Mouse (Mus musculus) gonadal fat pad, adult 2 months (tissue): ENCODE measurements at regions not wholly inside any gene's neighbourhood (a gene's known extent, or its start where the extent isn't known, plus 50 kb on each side); places are given as distances from the start of the nearest gene placed in this dataset.

Experiments used
- DNase-seq: peaks from one replicate; pipeline ENCODE4 v3.0.0-alpha.2; 2012; ENCODE audit warnings: low read depth

GRCm38 (mm10) chr8:80262911-80263310 lies 205.1 kb upstream of the Hhip start:
- no peak for DNase-seq

- no peak for DNase-seq
Observed at GRCm38 (mm10) chr8:80253541-80253940, 195.7 kb upstream of the Hhip start.

DNA sequence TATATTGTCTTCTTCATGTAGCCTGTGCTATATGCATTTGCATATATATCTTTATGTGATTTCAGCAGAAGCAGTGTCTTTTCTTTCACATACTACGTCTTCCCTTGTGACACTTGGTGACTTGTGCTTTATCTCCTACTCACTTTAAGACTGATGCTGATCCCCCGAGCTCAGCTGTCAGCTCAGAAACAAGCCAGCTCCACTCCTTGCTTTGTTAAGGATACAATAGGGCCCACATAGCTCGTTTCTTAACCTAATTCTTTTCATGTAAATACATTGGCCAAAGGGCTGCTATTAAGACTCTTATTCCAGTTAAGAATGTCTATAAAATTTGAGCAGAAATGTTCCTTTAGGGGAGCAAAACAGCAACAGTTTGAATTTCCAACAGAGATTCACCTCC lies 193.8 kb upstream of the Hhip start:
- no peak for DNase-seq

GRCm38 (mm10) chr8:80250305-80251161 lies 192.7 kb upstream of the Hhip start:
- no peak for DNase-seq

- DNase-seq = no peak
Observed at GRCm38 (mm10) chr8:80249762-80250161, 192.0 kb upstream of the Hhip start.

GRCm38 (mm10) chr8:80239879-80240278 lies 182.1 kb upstream of the Hhip start:
- DNase-seq = no peak

DNA sequence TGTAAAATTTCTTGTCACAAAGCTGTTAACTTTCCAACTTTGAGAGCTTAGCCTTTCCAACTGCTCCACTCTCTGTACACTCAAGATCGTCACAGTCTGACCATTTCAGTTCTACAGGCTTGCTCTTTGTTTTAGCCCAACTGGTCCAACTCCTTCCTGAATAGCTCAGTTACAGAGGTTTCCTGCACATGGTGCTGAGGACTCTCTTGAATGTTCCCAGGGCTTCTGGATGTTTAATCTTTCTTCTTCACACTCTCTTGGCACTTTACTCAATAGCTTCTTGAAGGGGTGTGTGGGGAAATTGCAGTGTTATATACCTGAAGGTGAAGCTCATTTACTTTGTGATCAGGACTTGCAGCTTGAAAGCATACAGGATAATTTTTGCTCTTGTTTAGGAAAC lies 152.6 kb upstream of the Hhip start:
- no peak for DNase-seq

GRCm38 (mm10) chr8:80204678-80205654 lies 147.2 kb upstream of the Hhip start:
- no peak for DNase-seq

DNA sequence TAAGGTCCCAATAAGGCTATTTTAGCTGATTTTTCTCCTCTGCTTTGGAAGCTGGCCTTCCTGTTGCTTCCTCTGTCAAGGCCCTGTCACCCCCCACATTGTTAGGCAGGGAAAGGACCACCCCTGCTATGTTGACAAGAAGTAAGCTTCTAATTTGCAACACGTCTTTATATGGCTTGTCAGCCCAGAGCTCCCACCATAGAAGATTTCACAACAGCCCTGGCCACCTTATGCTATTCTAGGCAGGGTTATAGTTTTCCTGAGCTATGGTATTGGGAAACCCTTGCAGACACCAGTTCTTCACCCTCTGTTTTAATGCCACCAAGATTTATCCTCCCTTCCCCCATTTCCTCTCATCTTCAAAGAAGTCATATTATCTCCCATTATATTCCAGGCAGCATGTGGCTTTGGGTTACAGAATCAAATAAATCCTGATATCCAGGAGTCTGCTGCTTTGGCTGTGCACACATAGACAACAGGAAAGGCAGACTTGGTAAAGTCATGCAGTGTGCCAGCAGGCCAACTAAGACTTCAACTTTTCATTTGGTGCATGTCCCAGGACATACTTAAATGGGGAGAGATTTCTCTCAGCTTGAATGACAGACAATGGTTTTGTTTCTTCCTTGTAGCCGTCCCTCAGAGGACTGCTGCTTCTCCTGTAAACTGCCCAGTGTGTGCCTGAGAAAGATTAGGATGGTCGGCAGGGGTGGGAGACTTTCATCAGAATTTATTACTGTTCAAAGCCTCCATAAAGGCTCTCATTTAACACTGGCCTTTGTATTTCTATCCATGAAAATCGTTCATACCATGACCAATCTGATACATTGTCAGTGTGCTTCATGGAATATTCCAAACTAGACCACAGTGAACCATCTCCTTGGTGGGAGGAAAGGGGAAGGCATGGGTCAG lies 146.2 kb upstream of the Hhip start:
- DNase-seq = no peak

DNA sequence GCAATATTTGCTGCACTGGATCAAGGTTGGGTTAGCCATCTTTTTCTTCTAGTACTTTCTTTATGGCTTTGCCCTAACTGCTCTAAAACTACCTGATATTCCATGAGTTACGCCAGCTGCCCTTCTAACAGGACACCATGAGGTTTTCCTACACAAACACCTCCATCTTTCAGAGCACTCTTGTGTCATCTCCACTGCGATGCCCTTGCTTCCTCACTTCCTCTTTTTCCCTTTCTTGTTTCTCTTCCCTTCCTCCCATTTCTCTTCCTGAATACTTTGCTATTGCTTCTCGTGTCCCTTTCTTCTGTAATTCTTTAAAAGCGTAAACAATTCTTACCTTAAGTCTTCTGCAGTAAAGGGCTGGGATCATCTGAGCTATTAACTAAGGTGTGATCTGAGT lies 139.9 kb upstream of the Hhip start:
- no peak for DNase-seq

- no peak for DNase-seq
Observed at GRCm38 (mm10) chr8:80190510-80190908, 132.7 kb upstream of the Hhip start.

GRCm38 (mm10) chr8:80189797-80190509 lies 132.1 kb upstream of the Hhip start:
- DNase-seq = no peak

GRCm38 (mm10) chr8:80185286-80185685 lies 127.5 kb upstream of the Hhip start:
- DNase-seq = no peak

- DNase-seq = no peak
Observed at GRCm38 (mm10) chr8:80168688-80169087, 110.9 kb upstream of the Hhip start.

DNA sequence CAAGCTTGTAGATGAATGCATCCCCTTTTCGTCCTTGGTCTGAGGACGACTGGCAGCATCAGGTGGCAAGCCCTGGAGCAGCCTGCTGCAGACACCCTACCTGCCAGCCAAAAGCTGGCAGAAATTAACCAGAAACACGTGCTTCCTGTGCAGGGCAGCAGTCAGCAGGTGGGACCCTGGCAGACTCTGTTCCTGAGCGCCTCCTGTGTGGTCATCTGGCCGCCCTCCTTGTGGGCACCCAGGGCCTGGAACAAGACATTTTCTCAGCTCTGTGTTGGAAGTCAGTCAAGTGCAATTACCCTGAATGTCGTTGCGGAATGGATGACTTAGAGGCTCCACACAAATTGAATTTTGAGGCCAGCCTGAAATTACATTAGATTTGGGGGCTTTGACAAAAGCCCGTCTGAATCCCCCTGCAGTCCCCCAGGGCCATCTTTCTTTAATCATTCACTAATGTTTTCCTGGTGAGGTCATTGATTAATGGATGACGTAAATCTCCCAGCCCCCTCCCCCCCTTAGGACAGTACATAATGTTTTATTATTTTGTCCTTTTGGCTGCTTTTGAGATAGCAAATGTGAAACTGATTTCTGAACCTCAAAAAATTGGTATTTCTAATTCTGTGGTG lies 91.8 kb upstream of the Hhip start:
- DNase-seq = no peak

- DNase-seq = no peak
Observed at GRCm38 (mm10) chr8:80147929-80148328, 90.1 kb upstream of the Hhip start.

- DNase-seq = no peak
Observed at GRCm38 (mm10) chr8:80138481-80138880, 80.7 kb upstream of the Hhip start.

DNA sequence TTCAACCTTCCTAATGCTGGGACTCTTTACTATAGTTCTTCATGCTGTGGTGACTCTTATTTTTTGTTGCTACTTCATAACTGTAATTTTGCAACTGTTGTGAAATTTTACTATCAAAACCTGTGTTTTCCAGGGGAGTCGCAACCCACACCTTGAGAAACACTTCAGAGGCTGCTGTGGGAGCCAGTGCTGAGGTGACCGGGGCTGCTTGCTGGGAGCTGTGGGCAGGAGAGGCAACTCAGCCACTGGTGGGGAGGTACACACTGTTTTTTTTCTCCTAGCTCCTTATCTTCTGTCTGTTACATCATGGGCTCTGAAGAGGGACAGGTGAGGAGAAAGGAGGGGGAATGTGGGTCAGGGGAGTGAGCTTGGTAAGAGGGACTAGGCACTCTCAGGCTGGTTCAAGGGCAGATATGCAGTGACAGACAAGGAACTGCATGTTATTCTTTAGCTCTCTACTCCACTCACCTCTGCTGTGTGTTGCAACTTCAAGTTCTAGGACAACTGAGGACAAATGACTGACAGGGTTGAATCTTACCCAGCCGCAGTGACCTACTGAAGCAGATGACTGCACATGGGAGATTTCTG lies 62.7 kb upstream of the Hhip start:
- DNase-seq = no peak

- no peak for DNase-seq
Observed at GRCm38 (mm10) chr8:80117328-80117727, 59.5 kb upstream of the Hhip start.
